8 mouse cellular contexts compared by ENCODE assay signal in genomic region chr11:119033874-119034558, GRCm38 (mm10). TPM values are rescaled to one million over a fixed set of nuclear protein-coding genes. Genes with fewer than 3 reads are reported as not detected.
DNase-seq lines count a peak whose midpoint lies in the region; ATAC-seq and TF ChIP-seq lines count a peak whose summit lies in the region.

No protein-coding gene starts in this region.

- H3K27me3 ChIP-seq in kidney, adult 2 months (replicated peaks; ENCODE audit: control insufficient read depth, insufficient read depth, low read length) = no peaks in the 10 kb centered on the region
- peaks cover 59% of the 10 kb centered on the region for H3K27me3 ChIP-seq in liver, embryonic 16.5 days (ENCODE audit: control insufficient read depth, insufficient read depth, low read depth, low read length)
- H3K27me3 ChIP-seq in neural tube, embryonic 11.5 days (ENCODE audit: control insufficient read depth, insufficient read depth, low read length) = peaks cover 47% of the 10 kb centered on the region

- no peak overlapping the region for H3K27ac ChIP-seq in kidney, adult 2 months (ENCODE audit: insufficient read depth, low read depth, low read length)
- H3K27ac ChIP-seq in liver, embryonic 16.5 days (ENCODE audit: low read length) = no peak overlapping the region
- no peak overlapping the region for H3K27ac ChIP-seq in neural tube, embryonic 11.5 days (ENCODE audit: low read depth, low read length)

- H3K36me3 ChIP-seq in kidney, adult 2 months (ENCODE audit: control insufficient read depth, insufficient read depth, low read length) = no peaks in the 10 kb centered on the region
- no peaks in the 10 kb centered on the region for H3K36me3 ChIP-seq in liver, embryonic 16.5 days (ENCODE audit: control insufficient read depth, insufficient read depth)
- peaks cover 5% of the 10 kb centered on the region for H3K36me3 ChIP-seq in neural tube, embryonic 11.5 days (ENCODE audit: control insufficient read depth, insufficient read depth, low read length)

- no peak overlapping the region for H3K4me2 ChIP-seq in liver, embryonic 16.5 days (ENCODE audit: low read depth, low read length)
- no peak overlapping the region for H3K4me2 ChIP-seq in neural tube, embryonic 11.5 days (ENCODE audit: low read depth)

- H3K4me1 ChIP-seq in kidney, adult 2 months (ENCODE audit: control insufficient read depth, insufficient read depth, low read length) = 0 out of 2 replicates have a peak, but pooled peaks cover 4% of the 10 kb centered on the region
- peaks cover 2% of the 10 kb centered on the region; the same call in 1 of the 2 replicates for H3K4me1 ChIP-seq in liver, embryonic 16.5 days (ENCODE audit: control insufficient read depth, low read depth, low read length)
- peaks cover 28% of the 10 kb centered on the region for H3K4me1 ChIP-seq in neural tube, embryonic 11.5 days (ENCODE audit: control insufficient read depth, insufficient read depth, low read length)

- peak; percentile 65 for ATAC-seq in activated CD4-positive, CD25-positive, alpha-beta regulatory T cell, adult 4 months
- 0 out of 2 replicates have a peak, but pooled peaks have one; percentile 16 for ATAC-seq in liver, embryonic 16.5 days (ENCODE audit: low read depth)
- peak; percentile 51; the same call in 1 of the 2 replicates for ATAC-seq in neural tube, embryonic 11.5 days (ENCODE audit: insufficient read depth, low FRiP score, low TSS enrichment)

- H3K9ac ChIP-seq in liver, embryonic 16.5 days (ENCODE audit: low read depth, low read length) = no peak overlapping the region
- H3K9ac ChIP-seq in neural tube, embryonic 11.5 days (ENCODE audit: low read length) = no peak overlapping the region

- TF ChIP-seq POLR2A in kidney, adult 2 months (IDR thresholded peaks at IDR 0.05; ENCODE audit: low read depth, low read length) = no peak

- TF ChIP-seq CTCF in kidney, adult 2 months (conservative IDR thresholded peaks at IDR 0.05; ENCODE audit: insufficient read depth, insufficient read length, low read depth, low read length) = peak; percentile 90

- no peaks in the 10 kb centered on the region for H3K9me3 ChIP-seq in liver, embryonic 16.5 days (replicated peaks; ENCODE audit: control insufficient read depth, low read length)
- H3K9me3 ChIP-seq in neural tube, embryonic 11.5 days (ENCODE audit: control insufficient read depth, low read length) = no peaks in the 10 kb centered on the region

- no peak overlapping the region for H3K4me3 ChIP-seq in kidney, adult 2 months (ENCODE audit: insufficient read depth, low read depth, low read length)
- no peak overlapping the region for H3K4me3 ChIP-seq in liver, embryonic 16.5 days (ENCODE audit: low read depth, low read length)
- H3K4me3 ChIP-seq in neural tube, embryonic 11.5 days (ENCODE audit: low read depth, low read length) = no peak overlapping the region

- DNase-seq in B cell, adult 2 months = peak; percentile 91 to 93
- peak; percentile 92 for DNase-seq in embryo, embryonic 11 days
- DNase-seq in heart, adult 8-10 months (ENCODE audit: low spot score) = peak; percentile 81
- DNase-seq in kidney, adult 2 months = peak; percentile 85
- peak; percentile 87 for DNase-seq in neural tube, embryonic 11.5 days (ENCODE audit: low spot score)
- peak; percentile 80 for DNase-seq in thymus, postnatal 0 days (ENCODE audit: low spot score)

- WGBS in kidney, adult 2 months = 3% methylated on average over 26 of the region's 26 CpGs
- WGBS in liver, embryonic 16.5 days (ENCODE audit: insufficient replicate concordance) = 3% methylated on average over 26 of the region's 26 CpGs
- WGBS in neural tube, embryonic 11.5 days = 2% methylated on average over 26 of the region's 26 CpGs

RNA-seq across cellular contexts. Expression of gene Cbx8, which starts 6.8 kb away (rescaled TPM):
- polyA plus RNA-seq in activated CD4-positive, CD25-positive, alpha-beta regulatory T cell, adult 4 months (2017; shearing (Covaris generic)) = 1 to 10 TPM; 5.3 to 7.5 TPM
- total RNA-seq in heart, adult 8-10 months (2022) = 1 to 10 TPM; 3.6 to 4.9 (median 4.6) TPM
- 2.1 and 2.7 TPM in 2 replicates for polyA plus RNA-seq in kidney, adult 2 months (2012; rRNA removed)
- 3.0 and 3.1 TPM in 2 replicates for polyA plus RNA-seq in liver, embryonic 16.5 days (2015; fragmentation: Nextera tagmentation; extraction: Ambion mirVana)
- 6.8 and 7.0 TPM in 2 replicates for polyA plus RNA-seq in neural tube, embryonic 11.5 days (2014; fragmentation: Nextera tagmentation; extraction: Ambion mirVana)
- 10.7 and 12.3 TPM in 2 replicates for polyA plus RNA-seq in thymus, postnatal 0 days (2015; fragmentation: Nextera tagmentation; extraction: Ambion mirVana)

RNA-seq across cellular contexts. Expression of gene Cbx2, which starts 11.3 kb away (rescaled TPM):
- polyA plus RNA-seq in activated CD4-positive, CD25-positive, alpha-beta regulatory T cell, adult 4 months (2017; shearing (Covaris generic)) = 1 to 10 TPM; 1.1 to 1.4 TPM
- 1 to 10 TPM; 2.0 to 3.9 (median 2.9) TPM for total RNA-seq in heart, adult 8-10 months (2022)
- 3.5 and 3.9 TPM in 2 replicates for polyA plus RNA-seq in kidney, adult 2 months (2012; rRNA removed)
- polyA plus RNA-seq in liver, embryonic 16.5 days (2015; fragmentation: Nextera tagmentation; extraction: Ambion mirVana) = 2.6 and 3.3 TPM in 2 replicates
- 61.5 and 65.0 TPM in 2 replicates for polyA plus RNA-seq in neural tube, embryonic 11.5 days (2014; fragmentation: Nextera tagmentation; extraction: Ambion mirVana)
- polyA plus RNA-seq in thymus, postnatal 0 days (2015; fragmentation: Nextera tagmentation; extraction: Ambion mirVana) = 19.5 and 22.3 TPM in 2 replicates

RNA-seq across cellular contexts. Expression of gene Enpp7, which starts 46.0 kb away (rescaled TPM):
- not detected for polyA plus RNA-seq in activated CD4-positive, CD25-positive, alpha-beta regulatory T cell, adult 4 months (2017; shearing (Covaris generic))
- total RNA-seq in heart, adult 8-10 months (2022) = not detected
- not detected in 2 replicates for polyA plus RNA-seq in kidney, adult 2 months (2012; rRNA removed)
- polyA plus RNA-seq in liver, embryonic 16.5 days (2015; fragmentation: Nextera tagmentation; extraction: Ambion mirVana) = not detected in 2 replicates
- polyA plus RNA-seq in neural tube, embryonic 11.5 days (2014; fragmentation: Nextera tagmentation; extraction: Ambion mirVana) = not detected in 2 replicates
- not detected in 2 replicates for polyA plus RNA-seq in thymus, postnatal 0 days (2015; fragmentation: Nextera tagmentation; extraction: Ambion mirVana)

RNA-seq across cellular contexts. Expression of gene Cbx4, which starts 52.0 kb away (rescaled TPM):
- 1 to 10 TPM; 2.0 to 2.4 TPM for polyA plus RNA-seq in activated CD4-positive, CD25-positive, alpha-beta regulatory T cell, adult 4 months (2017; shearing (Covaris generic))
- total RNA-seq in heart, adult 8-10 months (2022) = 10 to 100 TPM in 1 of 4 experiments, 1 to 10 TPM in 3; 5.2 to 12.8 (median 8.4) TPM
- 9.3 and 10.6 TPM in 2 replicates for polyA plus RNA-seq in kidney, adult 2 months (2012; rRNA removed)
- 2.5 and 2.9 TPM in 2 replicates for polyA plus RNA-seq in liver, embryonic 16.5 days (2015; fragmentation: Nextera tagmentation; extraction: Ambion mirVana)
- 6.0 and 6.1 TPM in 2 replicates for polyA plus RNA-seq in neural tube, embryonic 11.5 days (2014; fragmentation: Nextera tagmentation; extraction: Ambion mirVana)
- polyA plus RNA-seq in thymus, postnatal 0 days (2015; fragmentation: Nextera tagmentation; extraction: Ambion mirVana) = 25.1 and 26.8 TPM in 2 replicates
